Mouse (Mus musculus) 416B (cell line): Measurements from ENCODE around the gene H2-Ob.
"Not testable (repeated sequence)": the region's sequence is repeated elsewhere in the genome, so short reads cannot be mapped to it uniquely, and the experiment has no call there.

ENCODE experiments used
- DNase-seq: peaks from one replicate; pipeline ENCODE4 v3.0.0; 2011; ENCODE audit warnings: low read depth

The H2-Ob gene

GRCm38 (mm10) chr17:34207866-34208265 lies 30.8 kb upstream of the H2-Ob start:
- no peak for DNase-seq

DNA sequence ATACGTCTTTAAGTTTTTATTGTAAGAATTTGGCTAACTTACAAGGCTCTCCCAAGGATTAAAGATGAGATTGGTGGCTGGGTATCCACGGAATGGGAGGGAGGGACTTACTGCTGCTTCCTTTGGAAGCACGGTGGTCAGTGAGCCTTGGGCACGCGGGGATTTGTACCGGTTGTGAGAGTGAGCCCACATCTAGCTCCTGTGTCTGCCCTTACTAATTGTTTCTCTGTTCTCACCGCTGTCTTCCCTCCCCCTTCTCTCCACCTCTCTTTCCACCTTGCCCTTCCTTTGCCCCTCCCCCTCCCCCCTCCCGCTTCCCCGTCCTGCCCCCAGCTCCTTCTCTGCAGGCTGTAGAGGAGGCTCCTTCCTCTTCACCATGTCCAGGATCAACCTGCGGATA lies 30.3 kb upstream of the H2-Ob start:
- no peak for DNase-seq

- DNase-seq: peak; percentile 45
Observed at GRCm38 (mm10) chr17:34209680-34210079, 29.0 kb upstream of the H2-Ob start.

- DNase-seq: peak; percentile 100
Observed at GRCm38 (mm10) chr17:34210599-34210998, 28.1 kb upstream of the H2-Ob start.

DNA sequence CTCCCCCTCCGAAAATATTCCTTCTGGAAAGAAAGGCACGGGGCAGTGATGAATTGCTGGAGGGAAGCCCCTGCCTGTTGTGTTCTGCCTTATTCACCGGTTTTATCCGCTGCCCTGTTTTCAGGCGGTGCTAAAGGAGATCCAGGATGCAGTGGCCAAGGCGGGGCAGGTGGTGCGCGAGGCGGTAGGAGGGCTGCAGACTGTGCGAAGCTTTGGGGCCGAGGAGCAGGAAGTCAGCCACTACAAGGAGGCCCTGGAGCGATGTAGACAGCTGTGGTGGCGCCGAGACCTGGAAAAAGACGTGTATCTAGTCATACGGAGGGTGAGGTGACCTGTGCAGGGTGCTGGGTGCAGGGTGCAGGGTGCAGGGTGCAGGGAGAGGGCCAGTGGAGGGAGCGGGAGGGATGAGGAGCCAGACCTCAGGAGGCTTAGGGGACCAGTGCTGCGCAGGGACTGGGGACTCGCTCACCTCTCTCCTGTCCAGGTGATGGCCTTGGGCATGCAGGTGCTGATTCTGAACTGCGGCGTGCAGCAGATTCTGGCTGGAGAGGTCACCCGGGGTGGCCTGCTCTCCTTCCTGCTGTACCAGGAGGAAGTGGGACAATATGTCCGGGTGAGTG lies 26.8 kb upstream of the H2-Ob start:
- no peak for DNase-seq

GRCm38 (mm10) chr17:34213936-34214335 lies 24.8 kb upstream of the H2-Ob start:
- no peak for DNase-seq

- no peak for DNase-seq
Observed at GRCm38 (mm10) chr17:34215176-34215575, 23.5 kb upstream of the H2-Ob start.

DNA sequence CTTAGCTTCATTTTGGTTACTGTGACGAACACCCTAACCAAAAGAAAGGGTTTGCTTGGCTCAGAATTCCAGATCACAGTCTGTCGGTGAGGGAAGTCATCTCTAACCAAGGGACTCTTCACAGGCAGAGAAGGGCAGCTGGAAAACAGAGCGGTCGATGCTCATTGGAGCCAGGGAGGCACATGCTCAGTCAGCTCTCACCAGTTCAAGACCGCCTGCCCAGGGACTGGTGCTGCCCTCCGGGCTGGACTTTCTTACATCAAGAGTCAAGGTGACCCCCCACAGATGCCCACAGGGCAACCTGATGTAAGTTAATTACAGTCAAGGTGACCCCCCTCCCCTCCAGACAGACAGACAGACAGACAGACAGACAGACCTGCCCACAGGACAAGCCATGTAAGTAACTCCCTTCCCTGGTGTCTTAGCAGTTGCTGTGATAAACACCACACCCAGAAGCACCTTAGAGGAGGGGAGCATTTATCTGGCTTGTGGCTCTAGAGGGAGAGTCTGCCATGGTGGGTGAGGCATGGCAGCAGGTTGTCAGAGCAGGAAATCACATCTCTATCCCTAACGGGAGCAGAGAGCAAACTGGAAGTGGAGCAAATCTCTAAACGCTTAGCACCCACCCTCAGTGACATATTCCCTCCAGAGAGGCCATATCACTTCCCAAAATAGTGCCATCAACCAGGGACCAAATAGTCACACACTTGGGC lies 21.3 kb upstream of the H2-Ob start:
- DNase-seq: no peak

DNA sequence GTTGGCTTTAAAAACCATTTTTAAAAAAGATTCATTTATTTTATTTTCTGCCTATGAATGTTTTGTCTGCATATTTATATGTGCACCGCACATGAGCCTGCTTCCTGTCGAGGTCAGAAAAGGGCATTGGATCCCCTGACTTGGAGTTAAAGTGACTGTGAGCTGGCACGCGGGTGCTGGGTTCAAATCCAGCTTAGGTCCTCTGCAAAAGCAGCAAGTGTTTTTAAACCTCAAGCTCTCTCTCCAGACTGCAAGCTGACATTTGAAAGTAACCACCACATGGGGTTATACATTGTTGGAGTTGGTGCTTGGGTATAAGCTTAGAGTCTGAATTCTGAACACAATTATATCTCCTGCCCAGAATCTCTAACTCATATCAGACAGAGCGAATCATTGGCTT lies 20.7 kb upstream of the H2-Ob start:
- no peak for DNase-seq

DNA sequence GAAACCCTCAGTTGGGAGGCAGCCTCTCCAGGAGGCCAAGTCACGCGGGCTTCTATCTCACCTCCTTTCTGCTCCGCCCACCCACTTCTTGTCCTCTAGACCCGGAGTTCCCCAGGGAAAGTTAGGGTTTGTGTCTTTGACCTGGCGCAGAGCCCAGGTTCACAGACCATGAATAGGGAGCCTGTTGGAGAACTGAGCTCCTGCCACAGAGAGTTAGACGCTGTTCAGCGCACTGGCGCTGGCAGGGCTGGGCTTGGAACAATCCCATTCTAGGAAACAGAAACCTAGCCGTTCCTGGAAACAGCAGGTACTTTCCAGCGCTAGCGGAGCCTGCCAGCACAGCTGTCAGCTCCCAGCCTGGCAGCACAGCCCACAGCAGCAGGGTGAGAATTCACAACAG lies 20.0 kb upstream of the H2-Ob start:
- DNase-seq: no peak

DNA sequence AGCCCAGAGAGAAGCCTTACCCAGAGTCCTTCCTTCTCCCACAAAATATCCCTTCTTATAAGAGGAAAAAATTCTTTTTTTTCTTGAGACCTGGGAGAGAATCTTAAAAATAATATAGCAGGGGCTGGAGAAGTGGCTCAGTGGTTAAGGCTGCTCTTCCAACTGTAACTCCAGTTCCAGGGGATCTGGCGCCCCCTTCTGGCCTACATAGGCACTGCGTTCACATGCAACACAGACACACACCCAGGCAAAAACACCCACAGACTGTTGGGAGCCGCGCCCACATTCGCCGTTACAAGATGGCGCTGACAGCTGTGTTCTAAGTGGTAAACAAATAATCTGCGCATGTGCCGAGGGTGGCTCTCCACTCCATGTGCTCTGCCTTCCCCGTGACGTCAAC lies 19.6 kb upstream of the H2-Ob start:
- peak; percentile 58 for DNase-seq

DNA sequence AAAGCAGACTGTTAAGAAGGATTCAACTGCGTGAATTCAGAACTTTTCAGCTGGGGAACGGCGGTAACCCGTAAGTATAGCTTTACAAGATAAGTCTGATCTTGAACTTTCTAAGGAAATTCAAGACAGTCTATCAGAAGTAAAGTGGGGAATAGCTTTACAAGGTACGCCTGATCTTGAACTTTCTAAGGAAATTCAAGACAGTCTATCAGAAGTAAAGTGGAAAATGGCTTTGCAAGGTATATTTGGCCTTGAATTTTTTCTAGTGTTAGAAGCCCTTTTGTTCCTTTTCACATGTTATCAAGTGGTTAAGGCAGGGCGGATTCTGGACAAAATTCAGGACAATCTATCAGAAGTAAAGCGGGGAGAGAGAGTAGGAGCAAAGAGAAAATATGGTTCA lies 18.9 kb upstream of the H2-Ob start:
- DNase-seq: not testable (repeated sequence)

DNA sequence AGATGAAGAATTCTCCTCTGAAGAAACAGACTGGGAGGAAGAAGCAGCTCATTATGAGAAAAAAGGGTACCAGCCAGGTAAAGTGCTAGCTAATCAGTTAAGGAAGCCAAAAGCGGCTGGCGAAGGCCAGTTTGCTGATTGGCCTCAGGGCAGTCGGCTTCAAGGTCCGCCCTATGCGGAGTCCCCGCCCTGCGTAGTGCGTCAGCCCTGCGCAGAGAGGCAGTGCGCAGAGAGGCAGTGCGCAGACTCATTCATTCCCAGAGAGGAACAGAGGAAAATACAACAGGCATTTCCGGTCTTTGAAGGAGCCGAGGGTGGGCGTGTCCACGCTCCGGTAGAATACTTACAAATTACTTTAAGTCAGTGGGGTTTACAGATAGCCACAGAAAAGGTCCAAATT lies 18.3 kb upstream of the H2-Ob start:
- DNase-seq: not testable (repeated sequence)

DNA sequence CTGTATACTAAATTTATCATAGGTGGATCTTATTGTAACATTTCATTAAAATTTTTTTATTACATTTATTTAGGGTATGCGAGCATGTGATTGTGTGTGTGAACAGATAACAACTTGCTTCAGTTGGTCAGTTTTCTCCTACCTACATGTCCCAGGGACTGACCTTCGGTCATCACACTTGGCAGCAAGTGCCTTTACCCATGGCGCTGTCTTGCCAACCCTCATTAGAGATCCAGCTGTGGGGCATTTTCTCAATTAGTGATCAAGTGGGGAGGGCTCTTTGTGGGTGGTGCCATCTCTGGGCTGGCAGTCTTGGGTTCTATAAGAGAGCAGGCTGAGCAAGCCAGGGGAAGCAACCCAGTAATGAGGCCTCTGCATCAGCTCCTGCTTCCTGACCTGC lies 13.9 kb upstream of the H2-Ob start:
- DNase-seq: no peak

- DNase-seq: no peak
Observed at GRCm38 (mm10) chr17:34225426-34225825, 13.3 kb upstream of the H2-Ob start.

DNA sequence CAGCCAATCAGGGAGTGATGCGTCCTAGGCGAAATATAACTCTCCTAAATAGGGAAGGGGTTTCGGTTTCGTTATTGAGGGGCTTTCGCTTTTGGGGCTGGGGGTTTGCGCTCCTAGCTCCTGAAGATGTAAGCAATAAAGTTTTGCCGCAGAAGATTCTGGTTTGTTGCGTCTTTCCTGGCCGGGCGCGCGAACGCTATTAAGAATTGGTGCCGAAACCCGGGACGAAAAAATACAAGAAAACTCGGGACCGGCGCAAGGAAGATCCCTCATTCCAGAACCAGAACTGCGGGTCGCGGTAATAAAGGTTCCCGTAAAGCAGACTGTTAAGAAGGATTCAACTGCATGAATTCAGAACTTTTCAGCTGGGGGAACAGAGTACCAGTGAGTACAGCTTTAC lies 12.8 kb upstream of the H2-Ob start:
- DNase-seq: not testable (repeated sequence)

DNA sequence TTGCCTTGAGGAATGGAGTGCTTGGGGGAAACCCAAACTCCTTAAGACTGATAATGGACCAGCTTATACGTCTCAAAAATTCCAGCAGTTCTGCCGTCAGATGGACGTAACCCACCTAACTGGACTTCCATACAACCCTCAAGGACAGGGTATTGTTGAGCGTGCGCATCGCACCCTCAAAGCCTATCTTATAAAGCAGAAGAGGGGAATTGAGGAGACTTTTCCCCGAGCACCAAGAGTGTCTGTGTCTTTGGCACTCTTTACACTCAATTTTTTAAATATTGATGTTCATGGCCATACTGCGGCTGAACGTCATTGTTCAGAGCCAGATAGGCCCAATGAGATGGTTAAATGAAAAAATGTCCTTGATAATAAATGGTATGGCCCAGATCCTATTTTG lies 7.7 kb upstream of the H2-Ob start:
- not testable (repeated sequence) for DNase-seq

DNA sequence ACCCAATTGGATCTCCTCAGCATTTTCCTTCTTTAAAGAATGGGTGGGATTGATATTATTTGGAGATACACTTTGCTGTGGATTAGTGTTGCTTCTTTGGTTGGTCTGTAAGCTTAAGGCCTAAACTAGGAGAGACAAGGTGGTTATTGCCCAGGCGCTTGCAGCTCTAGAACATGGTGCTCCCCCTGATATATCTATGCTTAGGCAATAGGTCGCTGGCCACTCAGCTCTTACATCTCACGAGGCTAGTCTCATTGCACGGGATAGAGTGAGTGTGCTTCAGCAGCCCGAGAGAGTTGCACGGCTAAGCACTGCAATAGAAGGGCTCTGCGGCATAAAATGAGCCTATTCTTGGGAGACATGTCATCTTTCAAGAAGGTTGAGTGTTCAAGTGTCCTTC lies 6.7 kb upstream of the H2-Ob start:
- not testable (repeated sequence) for DNase-seq

DNA sequence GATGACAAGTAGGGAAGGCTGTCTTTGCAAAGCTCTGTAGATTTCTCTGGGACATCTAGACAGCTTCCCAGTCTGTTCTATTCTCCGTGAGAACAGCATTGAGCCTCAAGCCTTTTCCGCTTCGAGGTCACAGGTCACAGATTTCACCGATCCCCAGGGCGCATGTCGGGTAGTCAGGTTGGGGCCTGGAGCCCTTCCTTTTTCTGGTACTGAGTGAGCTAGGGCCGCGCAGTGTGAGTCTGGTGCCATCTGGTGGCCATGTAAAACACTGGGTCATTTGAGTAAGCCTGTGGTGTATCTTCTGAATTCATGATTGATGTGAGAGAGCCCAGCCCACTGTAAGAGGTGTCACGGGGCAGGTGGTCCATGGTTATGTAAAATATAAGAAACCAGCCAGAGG lies 3.8 kb upstream of the H2-Ob start:
- DNase-seq: peak; percentile 93

DNA sequence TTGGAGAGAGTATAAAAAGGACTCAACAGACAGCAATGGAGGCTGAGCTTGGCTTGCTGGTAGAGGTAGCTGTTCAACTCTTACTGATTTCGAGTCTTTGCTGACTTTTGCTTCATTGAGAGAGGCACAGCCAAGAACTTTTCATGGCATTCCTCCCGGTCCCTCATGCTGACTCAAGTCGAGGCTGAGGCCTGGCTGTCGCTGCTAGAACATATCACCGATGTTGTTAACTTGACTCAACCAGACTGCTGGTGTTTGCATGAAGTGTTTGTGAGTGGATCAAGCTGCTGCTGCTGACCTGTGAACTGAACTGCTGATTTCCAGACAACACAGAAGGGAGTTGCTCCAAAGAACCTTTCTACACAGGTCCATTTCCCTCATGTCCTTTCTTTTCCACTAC lies 2.0 kb upstream of the H2-Ob start:
- DNase-seq: no peak

- no peak for DNase-seq
Observed at GRCm38 (mm10) chr17:34237741-34238140, 962 bp upstream of the H2-Ob start.

- DNase-seq: peak; percentile 40
Observed at GRCm38 (mm10) chr17:34239601-34240041, 918 bp downstream of the H2-Ob start.

GRCm38 (mm10) chr17:34240366-34240765 lies 1.7 kb downstream of the H2-Ob start:
- DNase-seq: no peak

DNA sequence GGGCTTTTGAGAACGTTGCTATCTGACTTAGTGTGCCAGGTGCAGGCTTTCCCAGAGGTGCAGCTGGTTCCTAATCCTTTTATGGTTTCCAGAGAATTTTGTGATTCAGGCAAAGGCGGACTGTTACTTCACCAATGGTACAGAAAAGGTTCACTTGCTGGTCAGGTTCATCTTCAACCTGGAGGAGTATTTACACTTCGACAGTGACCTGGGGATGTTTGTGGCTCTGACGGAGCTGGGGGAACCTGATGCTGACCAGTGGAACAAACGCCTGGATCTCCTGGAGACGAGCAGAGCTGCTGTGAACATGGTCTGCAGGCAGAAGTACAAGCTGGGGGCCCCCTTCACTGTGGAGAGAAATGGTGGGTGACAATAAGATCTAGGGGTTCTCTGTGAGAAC lies 2.2 kb downstream of the H2-Ob start:
- DNase-seq: no peak
